Mouse (Mus musculus): ENCODE results near the gene St5.

The St5 gene

DNA sequence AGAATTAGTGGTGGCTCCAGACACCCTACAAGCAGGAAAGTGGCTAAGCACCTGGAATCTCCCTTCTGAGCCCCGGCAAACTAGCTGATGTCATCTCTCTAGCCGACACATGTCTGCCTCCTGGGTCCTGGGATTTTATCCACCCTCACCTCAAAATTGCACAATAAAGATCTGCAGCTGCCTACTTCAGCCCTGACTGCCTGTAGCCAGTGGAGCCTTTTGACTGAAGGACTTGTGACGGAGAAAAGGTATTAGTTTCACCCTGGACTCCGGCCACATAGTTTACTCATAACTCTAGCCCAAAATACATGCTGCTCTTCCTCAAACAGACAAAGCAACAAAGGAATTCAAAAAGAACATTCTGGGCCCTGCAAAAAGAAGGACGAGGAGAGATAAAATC, 66.0 kb downstream of the St5 start:
- no peaks in the 10 kb centered on the region for H3K27me3 ChIP-seq (ENCODE audit: control insufficient read depth, insufficient read depth, low read length, poor library complexity, severe bottlenecking)
- no peak for DNase-seq (ENCODE audit: low read depth, low spot score)

DNA sequence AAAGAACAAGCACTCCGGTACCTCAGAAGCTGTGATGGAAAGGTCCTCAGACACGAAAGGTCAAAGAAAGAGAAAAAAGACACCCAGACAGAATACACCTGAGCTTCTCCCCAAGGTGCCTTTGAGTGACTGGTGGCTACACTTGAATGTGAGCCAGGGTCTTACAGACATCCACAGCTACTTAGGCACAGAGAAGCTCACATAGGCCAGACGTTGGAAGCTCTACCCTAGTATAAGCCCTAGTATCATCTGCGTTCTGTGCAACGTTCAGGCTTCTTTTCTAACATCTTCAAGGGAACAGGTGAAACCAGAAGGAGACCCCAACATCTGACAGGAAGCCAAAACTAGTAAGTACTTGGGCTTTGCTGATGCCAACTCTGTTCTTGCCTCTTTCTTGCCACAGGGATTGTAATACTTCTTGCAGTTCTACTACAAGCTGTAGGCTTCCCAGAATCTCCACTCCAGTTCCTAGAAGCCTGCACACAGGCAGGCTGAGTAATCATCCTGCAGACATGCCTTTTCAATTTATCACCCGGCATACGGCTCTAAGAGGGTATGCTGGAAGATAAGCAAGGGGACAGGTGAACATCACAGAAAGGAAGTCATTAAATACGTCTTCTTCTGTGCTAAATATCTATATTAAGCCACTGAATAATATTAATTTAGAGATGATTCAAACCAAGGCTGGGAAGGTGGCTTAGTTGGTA, 67.2 kb downstream of the St5 start:
- DNase-seq (ENCODE audit: low read depth, low spot score), result no peak
- no peaks in the 10 kb centered on the region for H3K36me3 ChIP-seq (ENCODE audit: control insufficient read depth, insufficient read depth, low read length, poor library complexity, severe bottlenecking)
- no peaks in the 10 kb centered on the region for H3K27me3 ChIP-seq (ENCODE audit: control insufficient read depth, insufficient read depth, low read length, poor library complexity, severe bottlenecking)

More for the DNA sequence above, 66.0 kb downstream of the St5 start:
- no peaks in the 10 kb centered on the region for H3K36me3 ChIP-seq (ENCODE audit: control insufficient read depth, insufficient read depth, low read length, poor library complexity, severe bottlenecking)

DNA sequence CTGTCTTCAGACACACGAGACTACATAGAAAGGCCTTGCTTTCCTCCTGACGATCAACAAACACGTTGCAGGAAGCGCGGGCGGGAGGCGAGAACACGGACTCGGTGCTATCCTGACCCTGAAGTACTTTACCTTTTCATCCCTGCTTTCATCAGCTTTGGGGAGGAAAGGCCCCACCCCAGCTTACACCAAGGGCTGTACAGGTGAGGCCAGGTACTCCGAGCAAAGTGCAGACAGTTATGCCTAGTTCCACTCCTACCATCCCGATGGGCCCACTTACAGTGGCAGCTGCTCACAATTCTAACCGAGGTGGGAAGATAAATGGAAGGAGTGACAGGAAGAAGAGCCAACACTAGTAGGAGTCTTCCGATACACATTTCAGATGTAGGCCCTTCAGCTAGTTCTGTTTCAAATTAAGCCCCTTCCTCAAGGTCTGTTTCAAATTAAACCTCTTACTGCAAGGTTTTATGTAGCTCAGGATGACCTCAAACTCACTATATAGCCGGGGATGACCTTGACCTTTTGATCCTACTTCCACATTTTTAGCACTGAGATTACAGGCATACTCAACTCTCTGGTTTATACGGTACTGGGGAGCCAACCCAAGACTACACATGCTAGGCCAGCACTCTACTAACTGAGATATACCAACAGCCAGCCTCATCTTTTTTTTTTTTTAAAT, 69.9 kb downstream of the St5 start:
- DNase-seq (ENCODE audit: low read depth, low spot score), result no peak
- Histone ChIP-seq H3K36me3 (ENCODE audit: control insufficient read depth, insufficient read depth, low read length, poor library complexity, severe bottlenecking) (no peaks in the 10 kb centered on the region), H3K27me3 (ENCODE audit: control insufficient read depth, insufficient read depth, low read length, poor library complexity, severe bottlenecking) (no peaks in the 10 kb centered on the region; the same call in 1 of the 2 replicates)

DNA sequence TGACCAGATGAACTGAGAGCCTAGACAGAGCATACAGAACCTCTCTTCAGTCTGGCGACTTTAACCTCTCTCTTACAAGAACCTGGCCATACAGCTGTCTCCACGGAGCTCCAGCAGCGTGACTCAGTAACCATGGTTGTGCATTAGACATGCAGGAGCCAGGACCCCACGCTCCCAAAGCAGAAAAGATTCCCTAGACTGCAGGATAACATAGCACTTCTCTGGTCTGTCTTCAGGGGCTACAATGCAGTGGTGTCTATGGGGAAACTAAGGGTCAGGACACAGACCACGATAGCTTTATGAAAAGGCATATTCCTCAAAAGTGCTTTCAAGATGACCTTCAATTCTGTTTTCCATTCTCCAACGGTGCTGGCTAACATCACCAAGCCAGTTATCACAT, 72.1 kb downstream of the St5 start:
- no peaks in the 10 kb centered on the region; the same call in 1 of the 2 replicates for H3K27me3 ChIP-seq (ENCODE audit: control insufficient read depth, insufficient read depth, low read length, poor library complexity, severe bottlenecking)
- H3K36me3 ChIP-seq (ENCODE audit: control insufficient read depth, insufficient read depth, low read length, poor library complexity, severe bottlenecking), result no peaks in the 10 kb centered on the region
- no peak for DNase-seq (ENCODE audit: low read depth, low spot score)

DNA sequence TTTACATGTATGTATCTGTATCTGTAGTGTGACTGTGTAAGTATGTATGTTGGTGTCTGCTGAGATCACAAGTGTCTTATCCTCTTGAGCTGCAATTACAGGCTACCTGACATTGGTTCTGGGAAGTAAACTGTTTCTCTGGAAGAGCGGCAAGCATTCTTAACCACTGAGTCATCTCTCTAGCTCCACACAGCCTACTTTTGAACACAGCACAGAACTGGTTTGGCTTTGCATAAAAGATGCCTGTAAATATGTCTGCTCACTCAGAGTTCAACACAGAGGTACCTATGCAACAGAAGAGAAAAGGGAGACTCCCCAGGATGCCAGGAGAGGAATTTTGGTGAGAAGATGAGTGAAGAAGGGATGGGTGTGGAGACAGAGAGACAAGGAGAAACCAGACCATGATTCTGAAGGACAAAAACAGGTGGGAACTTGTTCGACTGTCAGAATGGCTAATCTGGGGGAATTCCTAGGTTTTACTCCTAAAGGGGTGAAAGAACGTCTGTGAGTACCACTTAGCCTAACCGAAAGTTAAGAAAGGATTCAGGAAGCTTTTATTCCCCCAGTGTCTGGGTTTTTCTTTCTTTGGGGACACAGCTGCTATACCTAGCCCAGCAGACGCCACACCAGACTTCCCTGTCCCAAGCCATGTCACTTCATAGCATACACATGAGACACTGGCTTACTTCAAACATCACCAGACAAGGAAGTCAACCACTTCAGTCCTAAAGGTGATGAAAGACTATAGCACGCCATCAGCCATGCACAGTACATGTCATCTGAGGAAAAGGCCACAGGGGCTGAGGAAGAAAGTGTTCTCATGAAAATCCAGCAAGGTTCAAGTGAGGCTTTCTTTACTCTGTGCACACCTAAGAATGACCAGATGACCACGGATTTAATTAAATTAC, 73.3 kb downstream of the St5 start:
- no peaks in the 10 kb centered on the region for H3K36me3 ChIP-seq (ENCODE audit: control insufficient read depth, insufficient read depth, low read length, poor library complexity, severe bottlenecking)
- H3K27me3 ChIP-seq (ENCODE audit: control insufficient read depth, insufficient read depth, low read length, poor library complexity, severe bottlenecking), result no peaks in the 10 kb centered on the region; the same call in 1 of the 2 replicates
- no peak for DNase-seq (ENCODE audit: low read depth, low spot score)

DNA sequence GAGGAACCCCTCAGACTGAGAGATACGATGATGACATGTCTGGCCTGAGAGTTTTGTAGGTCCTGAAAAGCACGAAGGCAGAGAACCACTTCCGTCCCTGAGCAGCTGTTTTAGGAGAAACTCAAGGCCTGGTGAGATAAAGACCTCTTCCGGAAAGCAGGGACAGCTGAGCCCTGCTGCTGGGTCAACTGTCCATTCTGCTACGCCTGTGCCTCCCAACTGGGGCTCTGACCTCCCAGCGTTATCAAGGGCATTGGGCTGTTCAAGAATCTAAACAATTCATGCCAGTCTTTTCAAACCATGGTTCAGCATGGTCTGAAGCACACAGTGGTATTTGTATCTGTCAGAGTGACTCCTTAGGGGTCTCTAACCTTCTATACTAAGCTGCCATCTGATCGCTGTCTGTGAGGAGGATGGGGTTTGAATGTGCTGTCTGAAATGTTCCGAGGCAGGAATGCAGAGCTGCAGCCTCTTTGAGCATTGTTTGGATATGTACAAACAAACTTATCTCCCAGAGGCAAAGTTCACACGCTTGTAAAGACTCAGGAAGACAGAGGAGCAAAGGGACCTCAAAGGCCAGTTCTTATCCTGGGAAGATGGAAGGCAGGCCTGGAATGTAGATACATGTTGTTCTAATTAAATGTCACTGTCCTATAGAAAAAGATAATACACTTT, 74.3 kb downstream of the St5 start:
- no peaks in the 10 kb centered on the region for H3K36me3 ChIP-seq (ENCODE audit: control insufficient read depth, insufficient read depth, low read length, poor library complexity, severe bottlenecking)
- no peak for DNase-seq (ENCODE audit: low read depth, low spot score)
- no peaks in the 10 kb centered on the region; the same call in 1 of the 2 replicates for H3K27me3 ChIP-seq (ENCODE audit: control insufficient read depth, insufficient read depth, low read length, poor library complexity, severe bottlenecking)

DNA sequence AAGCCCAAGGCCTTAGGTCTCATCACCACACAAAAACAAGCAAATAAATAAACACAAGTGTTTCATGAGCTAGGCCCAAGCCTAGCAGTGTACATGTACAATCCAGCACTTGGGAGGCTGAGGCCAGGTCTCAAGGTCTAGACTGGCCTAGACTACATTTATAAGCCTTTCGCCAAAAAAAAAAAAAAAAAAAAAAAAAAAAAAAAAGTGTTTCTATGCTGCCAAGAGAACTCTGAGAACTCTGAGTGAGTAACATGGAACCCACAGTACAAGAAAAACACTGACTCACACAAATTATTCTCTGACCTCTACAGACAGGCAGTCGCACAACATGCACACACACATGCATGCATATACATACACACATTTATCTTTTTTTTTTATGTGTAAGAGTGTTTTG, 75.6 kb downstream of the St5 start:
- DNase-seq (ENCODE audit: low read depth, low spot score), result no peak
- H3K27me3 ChIP-seq (ENCODE audit: control insufficient read depth, insufficient read depth, low read length, poor library complexity, severe bottlenecking), result no peaks in the 10 kb centered on the region; the same call in 1 of the 2 replicates
- no peaks in the 10 kb centered on the region for H3K36me3 ChIP-seq (ENCODE audit: control insufficient read depth, insufficient read depth, low read length, poor library complexity, severe bottlenecking)

DNA sequence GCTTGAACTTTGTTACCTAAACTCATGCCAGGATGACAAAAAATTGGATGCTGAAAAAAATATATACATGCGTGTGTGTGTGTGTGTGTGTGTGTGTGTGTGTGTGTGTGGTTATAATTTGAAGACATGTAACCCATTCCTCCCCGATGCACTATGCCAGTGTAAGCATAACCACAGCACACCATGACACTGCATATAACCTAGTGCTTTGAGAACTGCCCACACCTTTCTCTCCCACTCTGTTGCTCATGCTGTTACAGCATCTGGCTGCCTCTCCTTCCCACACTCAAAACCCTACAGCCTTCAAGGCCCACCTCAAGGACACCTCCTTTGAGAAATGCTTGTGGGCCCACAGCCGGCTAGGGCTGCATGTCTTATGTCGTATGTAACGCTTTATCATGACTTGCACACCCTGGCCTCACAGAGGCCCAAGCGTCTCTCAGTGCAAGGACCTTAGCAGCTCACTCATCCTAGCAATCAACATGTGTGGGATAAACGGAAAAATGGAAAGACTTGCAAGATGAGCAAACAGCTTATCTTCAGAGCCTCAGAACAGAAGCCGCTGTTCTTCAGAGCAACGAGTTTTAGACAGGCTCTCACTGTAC, 81.1 kb downstream of the St5 start:
- H3K36me3 ChIP-seq (ENCODE audit: control insufficient read depth, insufficient read depth, low read length, poor library complexity, severe bottlenecking), result no peaks in the 10 kb centered on the region
- no peak for DNase-seq (ENCODE audit: low read depth, low spot score)

DNA sequence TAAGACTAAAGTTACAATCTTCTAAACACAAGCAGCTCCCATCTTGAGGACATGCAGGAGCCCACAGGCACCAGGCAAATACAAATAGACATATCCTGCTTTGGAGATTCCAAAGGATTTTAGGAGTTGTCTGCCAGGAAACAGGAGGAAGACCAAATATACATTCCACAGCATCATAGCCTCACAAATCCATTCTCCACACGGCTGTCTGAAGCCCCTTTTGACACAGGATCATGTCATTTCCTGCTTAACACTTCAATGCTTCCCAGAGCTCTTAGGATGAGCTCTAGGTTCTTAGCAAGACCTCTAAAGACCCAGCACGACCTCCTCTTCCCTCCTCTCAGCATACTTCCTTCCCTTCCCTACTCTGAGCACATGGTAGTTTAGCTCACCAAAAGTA, 82.4 kb downstream of the St5 start:
- no peak for DNase-seq (ENCODE audit: low read depth, low spot score)
- Histone ChIP-seq H3K36me3 (ENCODE audit: control insufficient read depth, insufficient read depth, low read length, poor library complexity, severe bottlenecking) (no peaks in the 10 kb centered on the region), H3K27me3 (ENCODE audit: control insufficient read depth, insufficient read depth, low read length, poor library complexity, severe bottlenecking) (no peaks in the 10 kb centered on the region)

More for the DNA sequence above, 81.1 kb downstream of the St5 start:
- H3K27me3 ChIP-seq (ENCODE audit: control insufficient read depth, insufficient read depth, low read length, poor library complexity, severe bottlenecking), result no peaks in the 10 kb centered on the region

DNA sequence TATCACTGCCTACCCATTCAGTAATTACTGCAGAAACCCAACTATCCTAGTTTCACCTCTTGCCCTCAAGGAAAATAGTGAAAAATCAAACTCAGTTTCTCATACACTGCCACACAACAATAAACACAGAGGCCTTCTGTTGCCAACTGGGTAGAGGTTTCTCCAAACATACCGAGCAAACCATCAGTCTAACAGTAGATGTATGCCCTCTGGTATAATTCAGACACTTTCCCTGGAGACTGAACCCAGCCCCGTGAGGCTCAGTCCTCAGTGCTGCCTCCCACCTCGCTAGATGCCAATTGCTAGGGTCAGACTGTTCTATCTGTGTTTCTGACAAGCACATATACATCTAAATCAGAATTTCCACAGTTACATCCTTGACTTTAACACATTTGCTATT, 83.1 kb downstream of the St5 start:
- Histone ChIP-seq H3K36me3 (ENCODE audit: control insufficient read depth, insufficient read depth, low read length, poor library complexity, severe bottlenecking) (no peaks in the 10 kb centered on the region), H3K27me3 (ENCODE audit: control insufficient read depth, insufficient read depth, low read length, poor library complexity, severe bottlenecking) (no peaks in the 10 kb centered on the region)
- no peak for DNase-seq (ENCODE audit: low read depth, low spot score)

DNA sequence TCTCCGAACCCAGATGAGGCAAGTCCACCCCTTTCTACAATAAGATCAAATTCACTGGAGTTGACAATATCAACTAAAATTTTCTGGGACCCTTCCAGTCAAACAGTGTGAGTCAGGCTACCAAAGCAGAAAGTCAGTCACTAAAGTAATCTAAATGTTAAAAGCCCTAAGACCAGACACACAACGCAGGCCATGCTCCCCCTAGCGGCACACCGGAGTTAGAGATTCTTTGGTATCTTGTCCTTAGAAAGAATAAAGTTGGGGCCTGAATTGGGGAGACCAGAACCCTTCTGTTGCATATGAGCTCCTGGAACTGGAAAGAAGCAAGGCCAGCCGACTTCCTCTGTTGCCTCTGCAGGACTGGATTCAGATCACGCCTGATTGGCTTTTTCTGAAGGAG, 84.7 kb downstream of the St5 start:
- DNase-seq (ENCODE audit: low read depth, low spot score), result peak; percentile 71

DNA sequence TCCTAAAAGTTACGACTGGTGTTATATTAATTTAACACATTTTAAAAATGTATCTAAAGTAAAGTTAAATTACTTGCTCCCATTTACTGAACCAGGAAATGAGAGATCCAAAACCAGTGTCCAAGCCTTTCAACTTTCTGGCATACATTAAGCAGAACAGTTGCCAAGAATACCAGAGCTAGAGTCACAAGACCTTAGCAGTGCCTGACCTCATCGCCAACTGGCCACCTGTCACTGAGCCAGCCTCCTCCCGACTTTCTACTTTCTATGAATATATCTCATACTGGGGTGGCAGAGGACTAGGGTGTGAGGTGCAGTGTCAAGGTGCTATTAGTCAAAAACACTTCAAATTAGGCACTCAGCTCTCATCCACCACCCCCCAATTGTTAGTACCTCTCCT, 85.6 kb downstream of the St5 start:
- H3K27me3 ChIP-seq (ENCODE audit: control insufficient read depth, insufficient read depth, low read length, poor library complexity, severe bottlenecking), result no peaks in the 10 kb centered on the region
- no peak for DNase-seq (ENCODE audit: low read depth, low spot score)
- H3K36me3 ChIP-seq (ENCODE audit: control insufficient read depth, insufficient read depth, low read length, poor library complexity, severe bottlenecking), result no peaks in the 10 kb centered on the region

More for the DNA sequence above, 84.7 kb downstream of the St5 start:
- H3K27me3 ChIP-seq (ENCODE audit: control insufficient read depth, insufficient read depth, low read length, poor library complexity, severe bottlenecking), result no peaks in the 10 kb centered on the region
- H3K36me3 ChIP-seq (ENCODE audit: control insufficient read depth, insufficient read depth, low read length, poor library complexity, severe bottlenecking), result no peaks in the 10 kb centered on the region

DNA sequence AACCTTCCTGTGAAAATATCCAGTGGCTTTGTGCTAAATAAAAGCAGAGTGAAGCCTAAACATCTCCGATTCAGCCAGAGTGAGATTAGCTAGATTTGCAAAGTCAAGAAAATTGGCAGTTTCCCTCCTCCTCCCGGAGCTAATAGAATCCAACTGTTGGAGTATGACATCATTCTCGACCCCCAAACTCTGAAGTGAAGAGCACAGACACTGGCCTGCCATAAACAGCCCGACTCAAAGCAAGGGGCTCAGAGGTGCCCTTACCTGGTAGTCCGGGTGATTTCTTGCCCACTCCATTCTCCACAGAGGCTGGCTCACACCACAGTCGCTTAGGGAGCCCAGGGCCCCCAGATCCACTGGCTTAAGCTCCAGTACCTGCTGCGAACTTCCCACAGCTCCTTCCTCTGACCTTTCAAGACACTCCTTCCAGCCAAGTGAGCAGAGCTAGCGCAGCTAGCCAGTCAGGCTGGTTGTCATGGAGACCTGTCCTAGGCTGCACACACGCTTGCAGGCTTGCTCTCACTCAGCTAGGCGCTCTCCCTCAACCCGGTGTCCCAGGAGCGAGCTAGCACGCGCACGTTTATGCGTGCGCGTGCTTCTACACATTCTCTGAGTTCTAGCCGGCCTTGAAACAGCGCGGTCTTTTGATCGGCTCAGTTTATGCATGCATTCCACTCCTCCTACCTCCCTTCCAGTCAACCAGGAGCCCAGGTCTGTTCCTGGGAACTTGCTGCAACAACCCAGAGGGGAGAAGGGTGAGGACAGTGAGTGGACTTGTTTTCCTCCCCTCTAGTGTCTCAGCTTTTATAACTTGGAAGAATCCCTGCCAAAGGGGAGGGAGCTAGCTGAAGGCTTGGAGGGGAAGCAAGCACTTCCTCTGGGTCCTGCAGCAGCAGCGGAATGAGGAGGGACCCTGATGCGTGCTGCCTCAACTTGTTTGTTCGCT, 87.1 kb downstream of the St5 start:
- Histone ChIP-seq H3K27me3 (ENCODE audit: control insufficient read depth, insufficient read depth, low read length, poor library complexity, severe bottlenecking) (no peaks in the 10 kb centered on the region), H3K36me3 (ENCODE audit: control insufficient read depth, insufficient read depth, low read length, poor library complexity, severe bottlenecking) (no peaks in the 10 kb centered on the region)
- DNase-seq (ENCODE audit: low read depth, low spot score), result peak; percentile 8
